Mouse (Mus musculus) frontal cortex, adult (tissue): ENCODE results near the gene Tarbp2.

ENCODE experiments used
- ATAC-seq: cut with Nextera tagmentation; 2 replicates; pipeline ENCODE4 v1.9.2; 2017; ENCODE audit warnings: mild to moderate bottlenecking, moderate library complexity, mixed read lengths; ENCODE audit not compliant: low TSS enrichment

Tarbp2 gene

GRCm38 (mm10) chr15:102517976-102518858, at the start of gene Tarbp2:
Gene Tarbp2 (plus strand): TSS chr15:102518192.
- ATAC-seq, result peak; percentile 79

- no peak for ATAC-seq
Measured at GRCm38 (mm10) chr15:102468675-102469370, 49.2 kb upstream of the Tarbp2 start.

DNA sequence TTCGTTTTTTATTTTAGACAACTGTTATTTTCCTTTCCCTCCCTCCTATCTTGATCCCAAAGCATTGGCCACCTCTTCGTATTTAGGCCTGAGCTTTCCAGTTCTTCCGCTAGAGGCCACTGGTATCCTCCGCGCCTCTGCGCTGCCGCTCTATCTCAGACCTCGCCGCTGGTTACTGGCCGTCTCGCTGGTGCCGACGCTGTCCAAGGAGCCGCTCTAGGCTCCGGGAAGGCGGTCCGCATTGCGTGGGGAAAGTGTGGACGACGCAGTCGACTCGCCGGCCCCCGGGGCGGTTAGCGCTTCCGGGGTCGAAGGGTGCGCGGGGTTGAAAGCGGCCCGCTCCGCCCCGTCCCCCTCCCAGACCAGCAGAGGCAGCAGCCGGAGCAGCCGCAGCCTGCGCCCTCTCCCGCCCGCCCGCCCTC, 47.8 kb upstream of the Tarbp2 start, which contains the start of gene Pcbp2:
Gene Pcbp2 (plus strand): TSS at position 357 of the 422 bp plus-strand sequence.
- peak; percentile 98 for ATAC-seq

GRCm38 (mm10) chr15:102470605-102471294, 47.2 kb upstream of the Tarbp2 start:
- ATAC-seq, result peak; percentile 58

DNA sequence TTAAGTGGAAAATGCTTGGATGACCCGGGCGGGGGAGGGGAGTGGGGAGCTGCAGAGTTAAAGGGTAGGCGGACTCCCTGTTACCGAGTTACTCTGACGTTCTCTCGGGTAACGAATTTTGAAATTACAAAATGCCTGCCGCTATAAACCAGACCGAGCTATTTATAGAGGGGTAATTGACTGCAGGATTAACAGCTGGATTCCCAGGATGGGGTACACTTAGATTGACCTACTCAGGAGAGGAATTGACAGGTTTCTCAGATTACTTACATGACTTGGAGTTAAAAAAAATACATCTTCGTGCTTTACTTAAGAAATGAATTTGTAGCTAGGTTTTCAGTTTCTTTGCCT, 46.7 kb upstream of the Tarbp2 start:
- 0 out of 2 replicates have a peak, but pooled peaks have one; percentile 5 for ATAC-seq

DNA sequence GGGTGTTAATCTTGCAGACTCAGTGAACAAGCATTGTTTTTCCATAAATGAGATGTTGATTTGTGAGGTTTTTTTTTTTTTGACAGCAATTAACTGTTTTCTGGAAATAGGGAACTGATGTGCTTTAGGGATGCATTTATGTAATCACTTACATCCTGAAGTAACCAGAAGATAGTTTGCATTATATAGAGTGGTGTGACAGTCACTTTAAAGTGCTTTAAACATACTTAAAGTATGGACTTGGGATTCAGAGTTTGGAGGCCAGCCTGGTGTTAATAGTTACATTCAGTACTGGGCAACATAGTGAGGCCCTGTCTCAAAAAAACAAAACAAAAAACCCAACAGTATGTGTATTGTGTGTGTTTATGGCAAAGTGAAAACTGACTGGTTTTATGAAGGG, 46.3 kb upstream of the Tarbp2 start:
- no peak for ATAC-seq

DNA sequence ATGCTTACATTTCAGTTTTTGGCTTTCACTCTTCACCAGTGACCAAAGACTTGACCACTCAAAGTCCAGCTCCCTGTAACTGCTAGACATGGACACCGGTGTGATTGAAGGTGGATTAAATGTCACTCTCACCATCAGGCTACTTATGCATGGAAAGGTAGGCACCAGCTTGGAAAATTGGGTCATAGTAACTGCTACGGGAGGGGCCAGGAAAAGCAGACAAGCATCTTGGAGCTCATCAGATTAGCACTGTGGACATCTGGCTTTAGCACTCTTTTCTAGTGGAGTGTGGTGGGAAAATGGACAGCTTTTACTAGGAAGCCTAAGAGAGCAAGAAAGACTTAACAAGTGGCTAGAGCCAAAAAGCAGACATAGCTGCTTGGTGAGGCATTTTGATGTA, 44.7 kb upstream of the Tarbp2 start:
- no peak for ATAC-seq

GRCm38 (mm10) chr15:102474520-102474919, 43.5 kb upstream of the Tarbp2 start:
- no peak for ATAC-seq

- no peak for ATAC-seq
Measured at GRCm38 (mm10) chr15:102483136-102483535, 34.9 kb upstream of the Tarbp2 start.

DNA sequence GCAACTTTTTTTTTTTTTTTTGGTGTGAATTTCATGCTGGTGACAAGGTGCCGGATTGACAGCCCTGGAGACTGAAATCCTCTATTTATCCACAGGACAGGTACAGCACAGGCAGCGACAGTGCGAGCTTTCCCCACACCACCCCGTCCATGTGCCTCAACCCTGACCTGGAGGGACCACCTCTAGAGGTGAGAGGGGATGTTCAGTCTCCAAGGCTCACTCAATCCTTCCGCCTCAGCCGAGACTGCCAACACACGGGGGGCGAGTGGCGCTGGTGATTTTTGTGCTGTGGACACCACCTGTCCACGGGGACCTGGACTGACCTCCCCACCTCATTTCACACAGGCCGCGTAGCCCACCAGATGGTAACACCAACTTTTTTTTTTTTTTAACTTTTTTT, 32.1 kb upstream of the Tarbp2 start:
- ATAC-seq, result no peak

DNA sequence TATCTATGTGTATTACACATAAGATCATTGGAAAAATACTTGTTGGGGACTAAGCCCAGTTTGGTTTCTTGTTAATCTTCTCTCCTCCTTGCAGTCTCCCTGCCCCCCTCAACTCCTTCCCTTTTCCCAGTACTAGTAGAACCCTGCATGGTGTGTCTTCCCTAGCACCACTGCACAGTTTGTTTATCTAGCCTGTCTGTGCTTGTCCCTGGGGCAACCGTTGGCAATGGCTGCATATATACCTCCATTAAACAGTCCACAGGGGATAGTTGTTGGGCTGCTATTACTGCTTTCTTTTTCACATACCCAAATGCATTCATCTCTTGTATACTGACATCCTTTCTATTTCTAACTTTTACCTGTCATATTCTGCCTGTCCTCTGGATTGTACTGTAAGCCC, 30.3 kb upstream of the Tarbp2 start:
- no peak for ATAC-seq

DNA sequence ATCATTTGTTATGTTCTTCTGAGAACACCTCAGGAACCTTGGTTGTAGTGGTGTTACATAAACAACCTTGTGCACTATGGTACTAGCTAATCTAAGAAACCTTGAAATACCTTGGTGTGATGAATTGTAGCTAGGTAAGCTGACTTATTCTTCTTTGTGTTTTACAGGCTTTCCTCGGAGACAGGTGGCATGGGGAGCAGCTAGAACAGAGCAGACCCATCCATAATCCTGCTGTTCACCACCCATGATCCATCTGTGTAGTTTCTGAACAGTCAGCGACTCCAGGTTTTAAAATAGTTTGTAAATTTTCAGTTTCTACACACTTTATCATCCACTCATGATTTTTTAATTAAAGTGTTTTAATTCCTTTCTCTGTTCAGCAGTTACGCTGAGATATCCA, 19.7 kb upstream of the Tarbp2 start:
- peak; percentile 32; the same call in 1 of the 2 replicates for ATAC-seq

GRCm38 (mm10) chr15:102499370-102499769, 18.6 kb upstream of the Tarbp2 start:
- ATAC-seq, result no peak

DNA sequence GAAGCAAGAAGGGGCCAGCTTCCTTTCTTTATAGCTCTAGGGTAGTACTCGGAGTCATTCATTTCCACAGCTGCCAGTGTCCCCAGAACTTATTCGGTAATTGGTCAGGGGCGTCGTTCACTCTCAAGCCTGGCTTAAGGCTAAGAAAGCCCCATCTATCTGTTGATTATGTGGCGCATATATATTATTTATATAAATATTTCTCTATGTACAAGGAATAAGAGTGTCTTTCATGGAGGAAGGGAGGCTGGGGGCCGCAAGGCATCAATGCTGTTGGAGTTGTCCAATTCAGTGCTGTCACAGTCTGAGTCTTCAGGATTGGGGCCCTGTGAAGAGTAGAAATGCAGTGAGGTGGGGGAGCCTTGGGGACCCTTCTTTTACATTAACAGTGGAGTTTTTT, 18.1 kb upstream of the Tarbp2 start:
- ATAC-seq, result no peak

- no peak for ATAC-seq
Measured at GRCm38 (mm10) chr15:102500479-102500878, 17.5 kb upstream of the Tarbp2 start.

GRCm38 (mm10) chr15:102501084-102501814, 16.7 kb upstream of the Tarbp2 start:
- ATAC-seq, result no peak

- no peak for ATAC-seq
Measured at GRCm38 (mm10) chr15:102502254-102502840, 15.6 kb upstream of the Tarbp2 start.

DNA sequence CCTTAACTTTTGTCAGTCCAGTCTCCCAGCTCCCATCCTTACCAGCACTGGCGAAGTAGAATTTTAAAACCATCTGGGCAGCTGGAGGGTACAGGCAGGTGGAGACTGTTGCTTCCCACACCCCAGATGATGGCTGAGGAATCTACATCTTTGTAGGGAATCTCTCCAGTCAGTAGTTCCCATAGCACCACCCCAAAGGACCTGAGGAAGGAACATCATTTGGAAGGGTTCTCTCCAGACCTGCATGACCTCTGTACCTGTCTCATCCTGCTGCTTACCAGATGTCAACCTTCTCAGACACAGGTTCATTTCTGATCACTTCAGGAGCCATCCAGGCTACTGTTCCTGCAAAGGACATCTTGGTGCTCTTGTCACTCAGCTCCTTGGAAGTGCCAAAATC, 14.5 kb upstream of the Tarbp2 start, which contains the start of gene Gm10337:
Gene Gm10337 (plus strand): TSS at position 276 of the 400 bp plus-strand sequence.
- ATAC-seq, result no peak

- ATAC-seq, result no peak
Measured at GRCm38 (mm10) chr15:102503924-102504782, 13.8 kb upstream of the Tarbp2 start.

- ATAC-seq, result no peak
Measured at GRCm38 (mm10) chr15:102505073-102505769, 12.8 kb upstream of the Tarbp2 start.
